Mouse (Mus musculus) frontal cortex, postnatal 25 days (tissue): ENCODE measurements at regions not wholly inside any gene's neighbourhood (a gene's known extent, or its start where the extent isn't known, plus 50 kb on each side); places are given as distances from the start of the nearest gene placed in this dataset.

Experiments
- DNase-seq, 2 experiments: peaks; one replicate each; pipeline ENCODE4 v3.0.0; 2022; ENCODE audit warnings: low spot score in 2 of 2

- DNase-seq = no peak
Observed at GRCm38 (mm10) chr9:90683319-90683718, 412.7 kb upstream of the Tbc1d2b start.

- no peak for DNase-seq
Observed at GRCm38 (mm10) chr9:90690066-90690465, 419.5 kb upstream of the Tbc1d2b start.

- DNase-seq = no peak
Observed at GRCm38 (mm10) chr9:90691137-90691536, 420.5 kb upstream of the Tbc1d2b start.

GRCm38 (mm10) chr9:90691676-90692661 lies 421.4 kb upstream of the Tbc1d2b start:
- DNase-seq = no peak

- no peak for DNase-seq
Observed at GRCm38 (mm10) chr9:90693031-90693671, 422.5 kb upstream of the Tbc1d2b start.

DNA sequence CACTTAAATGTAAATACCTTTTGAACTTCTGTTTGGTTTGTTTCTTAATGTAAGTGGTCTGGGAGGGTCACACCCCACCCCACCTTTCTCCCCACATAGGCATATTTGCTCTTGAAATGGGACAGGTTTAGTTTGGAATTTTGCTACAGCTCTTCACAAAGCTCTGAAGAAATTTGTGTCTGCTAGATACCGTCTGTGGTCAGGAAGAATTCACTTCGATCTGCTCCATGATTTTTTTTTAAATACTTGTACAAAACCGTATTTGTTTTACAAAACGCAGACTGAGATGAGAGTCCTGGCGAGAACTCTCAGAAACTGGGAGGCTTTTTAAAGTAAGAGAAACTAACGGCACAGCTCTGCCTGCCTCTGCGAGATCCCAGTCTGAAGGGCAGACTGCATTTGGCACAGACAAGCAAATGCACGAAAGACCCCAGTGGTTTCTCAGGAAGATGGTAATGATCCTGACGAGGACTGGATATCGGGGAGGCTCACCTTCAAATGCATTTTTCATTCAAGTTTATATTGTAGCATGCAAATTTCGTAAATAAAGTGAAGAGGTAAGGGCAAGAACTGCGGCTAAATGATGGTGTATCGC lies 423.5 kb upstream of the Tbc1d2b start:
- DNase-seq = no peak

DNA sequence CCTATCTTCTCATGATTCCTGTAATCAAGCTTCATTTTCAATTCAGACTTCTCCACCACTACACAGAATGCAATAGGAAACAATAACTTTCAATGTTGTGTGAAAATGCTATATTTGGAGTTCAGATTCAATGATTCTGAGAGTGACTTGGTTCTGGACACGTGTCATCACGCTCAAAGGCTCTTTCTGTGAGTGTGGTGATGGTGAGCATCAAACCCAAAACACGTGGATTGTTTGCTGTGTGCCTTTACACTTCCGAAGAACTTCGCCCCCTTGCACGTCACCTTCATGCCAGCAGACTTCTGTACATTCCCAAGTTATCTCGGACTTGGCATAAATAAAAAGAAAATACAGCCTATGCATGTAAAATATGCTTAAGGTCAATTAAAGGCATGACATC lies 425.1 kb upstream of the Tbc1d2b start:
- DNase-seq = no peak

- no peak for DNase-seq
Observed at GRCm38 (mm10) chr9:90697279-90698000, 426.8 kb upstream of the Tbc1d2b start.

DNA sequence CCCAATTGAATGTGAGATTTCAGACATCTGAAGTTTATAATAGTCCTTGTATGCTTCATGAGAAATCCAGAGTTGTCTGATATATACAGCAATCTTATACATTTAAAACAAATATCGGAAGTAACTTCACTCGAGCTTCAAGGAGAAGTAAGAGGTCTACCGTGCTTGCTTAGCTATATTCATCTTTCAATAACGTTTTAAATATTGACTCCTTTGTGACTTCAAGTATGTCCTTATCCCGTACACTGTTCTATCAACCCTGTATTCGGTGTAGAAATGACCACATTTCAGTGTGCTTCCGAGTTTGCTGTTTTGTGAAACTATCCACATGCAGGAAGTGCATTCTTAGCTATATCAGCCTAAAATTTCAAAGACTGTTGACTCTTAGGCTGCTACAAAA lies 427.8 kb upstream of the Tbc1d2b start:
- DNase-seq = no peak

GRCm38 (mm10) chr9:90699064-90699463 lies 428.5 kb upstream of the Tbc1d2b start:
- DNase-seq = no peak

GRCm38 (mm10) chr9:90700236-90701179 lies 429.9 kb upstream of the Tbc1d2b start:
- DNase-seq = no peak

DNA sequence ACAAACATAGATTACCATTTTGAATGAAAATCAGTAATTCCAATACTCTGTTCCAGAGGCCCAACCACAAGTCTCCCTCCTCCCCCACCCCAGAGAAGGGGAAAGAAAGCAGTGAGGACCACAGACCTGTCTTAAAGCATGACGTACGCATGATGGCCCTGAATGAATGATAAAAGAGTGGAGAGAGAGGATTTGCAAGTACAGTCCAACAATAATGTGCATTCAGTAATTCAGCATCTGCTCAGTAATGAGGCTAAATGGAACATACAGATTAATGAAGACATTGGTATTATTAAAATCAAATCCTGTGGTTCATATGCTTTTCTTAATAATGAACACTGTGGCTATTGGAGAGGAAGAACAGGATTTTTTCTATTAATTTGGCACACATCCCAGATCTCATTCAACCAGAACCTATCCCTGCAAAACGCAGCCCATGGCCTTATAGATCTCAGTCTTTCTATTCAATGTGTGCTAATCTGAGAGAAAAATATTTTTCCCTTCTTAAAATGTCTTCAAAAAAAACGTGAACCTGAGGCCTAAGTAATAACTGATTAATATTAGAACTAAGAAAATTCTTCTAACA lies 430.7 kb upstream of the Tbc1d2b start:
- no peak for DNase-seq

GRCm38 (mm10) chr9:90713685-90714084 lies 443.1 kb upstream of the Tbc1d2b start:
- no peak for DNase-seq

- DNase-seq = no peak
Observed at GRCm38 (mm10) chr9:90731450-90731849, 460.8 kb upstream of the Tbc1d2b start.

DNA sequence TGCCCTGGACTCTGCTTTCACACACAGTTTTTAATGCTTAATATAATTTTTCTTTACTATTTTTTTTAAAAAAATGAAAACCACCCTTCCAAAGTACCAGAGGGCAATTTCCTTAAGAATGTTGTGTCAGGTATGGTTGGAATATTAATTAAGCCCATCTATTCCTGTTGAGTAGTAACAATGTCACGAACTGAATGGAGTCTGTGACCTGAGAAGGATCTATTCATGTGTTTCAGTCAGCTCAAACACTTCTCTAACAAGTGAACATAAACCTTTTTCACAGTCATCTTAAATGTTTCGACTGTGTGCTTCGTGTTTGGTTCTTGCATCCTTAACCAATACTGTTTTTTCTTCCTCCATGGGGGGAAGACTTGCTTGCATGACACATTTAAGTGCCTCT lies 486.6 kb upstream of the Tbc1d2b start:
- no peak for DNase-seq

DNA sequence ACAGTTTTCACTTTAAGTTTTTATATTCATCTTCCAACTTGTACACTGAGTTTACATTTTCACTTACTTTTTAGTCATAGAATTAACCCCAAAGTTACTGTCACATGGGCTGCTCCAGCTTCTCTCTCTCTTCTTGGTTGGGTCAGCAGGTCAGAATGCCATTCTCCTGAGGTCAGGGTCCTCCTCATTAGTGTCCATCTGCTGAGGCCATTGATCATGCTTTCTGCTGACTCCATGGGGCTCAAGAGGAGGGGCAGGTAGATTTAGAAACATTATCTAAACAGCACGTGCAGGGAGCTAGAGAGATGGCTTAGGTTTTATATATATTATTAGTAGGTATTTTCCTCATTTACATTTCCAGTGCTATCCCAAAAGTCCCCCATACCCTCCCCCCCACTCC lies 503.7 kb upstream of the Tbc1d2b start:
- DNase-seq = no peak

DNA sequence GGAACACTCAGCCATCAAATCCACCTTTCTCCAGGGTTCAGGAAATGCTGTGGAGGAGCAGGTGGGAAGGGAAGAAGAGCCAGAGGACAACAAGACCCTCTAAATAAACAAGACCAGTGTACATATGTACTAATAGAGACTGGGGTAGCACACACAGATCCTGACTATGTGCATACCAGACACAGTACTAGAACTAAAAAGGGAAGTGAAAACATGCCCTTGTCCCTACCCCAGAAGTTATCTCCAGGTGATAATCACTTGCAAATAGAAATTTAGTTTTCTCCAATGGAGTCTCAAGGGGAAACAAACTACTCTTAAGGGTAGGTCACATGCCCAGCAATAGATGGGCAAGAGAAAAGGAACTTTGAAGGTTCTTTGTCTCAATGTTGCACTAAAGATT lies 518.9 kb upstream of the Tbc1d2b start:
- no peak for DNase-seq

- no peak for DNase-seq
Observed at GRCm38 (mm10) chr9:90791871-90792270, 521.3 kb upstream of the Tbc1d2b start.

GRCm38 (mm10) chr9:90816844-90817243 lies 545.4 kb upstream of the Zic4 start:
- no peak for DNase-seq

GRCm38 (mm10) chr9:90823574-90824280 lies 538.5 kb upstream of the Zic4 start:
- DNase-seq = no peak
